In genomic region chr8:109536703-109537102, GRCm38 (mm10) we compare ENCODE assay signal across 8 mouse cellular contexts. TPM values are rescaled to one million over a fixed set of nuclear protein-coding genes. Genes with fewer than 3 reads are reported as not detected.
DNase-seq lines count a peak whose midpoint lies in the region; ATAC-seq lines count a peak whose summit lies in the region.

No protein-coding gene starts in this region.

- peak overlapping the region; percentile 67; the same call in 1 of the 2 replicates for H3K27ac ChIP-seq in hindbrain, embryonic 12.5 days

- 7% methylated on average over 5 of the region's 5 CpGs for WGBS in hindbrain, embryonic 12.5 days

- peak overlapping the region; percentile 32; the same call in 1 of the 2 replicates for H3K4me2 ChIP-seq in hindbrain, embryonic 12.5 days (replicated peaks)

- peaks cover 5% of the 10 kb centered on the region; the same call in 1 of the 2 replicates for H3K4me1 ChIP-seq in hindbrain, embryonic 12.5 days

- H3K27me3 ChIP-seq in hindbrain, embryonic 12.5 days = no peaks in the 10 kb centered on the region

- ATAC-seq in frontal cortex, adult (ENCODE audit: low TSS enrichment) = peak; percentile 86
- peak; percentile 67 for ATAC-seq in hindbrain, embryonic 12.5 days (ENCODE audit: low FRiP score)

- no peaks in the 10 kb centered on the region for H3K36me3 ChIP-seq in hindbrain, embryonic 12.5 days

- H3K9me3 ChIP-seq in hindbrain, embryonic 12.5 days (replicated peaks) = no peaks in the 10 kb centered on the region

- DNase-seq in Muller cell, postnatal 12 days (ENCODE audit: inconsistent ontology term) = peak; percentile 55
- DNase-seq in cerebellum, adult 8-10 months = peak; percentile 37
- DNase-seq in layer of hippocampus, postnatal 25 days (ENCODE audit: extremely low spot score in 1 of 2, low spot score in 1 of 2) = peak; percentile 76 to 96
- peak; percentile 83 for DNase-seq in lung, postnatal 14 days
- DNase-seq in retina, postnatal 1 day = peak; percentile 85
- DNase-seq in urinary bladder, adult 2 months (ENCODE audit: low spot score) = peak; percentile 47

- no peak overlapping the region for H3K4me3 ChIP-seq in hindbrain, embryonic 12.5 days

- no peak overlapping the region; the same call in 1 of the 2 replicates for H3K9ac ChIP-seq in hindbrain, embryonic 12.5 days

RNA-seq across cellular contexts. Expression of gene Dhx38, which starts 29.0 kb away (rescaled TPM):
- 28.8 and 29.4 TPM in 2 replicates for polyA plus RNA-seq in hindbrain, embryonic 12.5 days (2016; fragmentation: Nextera tagmentation; extraction: Ambion mirVana)
- total RNA-seq in layer of hippocampus, postnatal 25 days (2021) = 10 to 100 TPM; 24.9 to 26.9 TPM
- polyA plus RNA-seq in urinary bladder, adult 2 months (2012; rRNA removed) = 9.9 and 14.1 TPM in 2 replicates

RNA-seq across cellular contexts. Expression of gene Txnl4b, which starts 29.0 kb away (rescaled TPM):
- 24.9 and 25.8 TPM in 2 replicates for polyA plus RNA-seq in hindbrain, embryonic 12.5 days (2016; fragmentation: Nextera tagmentation; extraction: Ambion mirVana)
- total RNA-seq in layer of hippocampus, postnatal 25 days (2021) = 10 to 100 TPM; 14.9 to 16.2 TPM
- 3.1 and 6.7 TPM in 2 replicates for polyA plus RNA-seq in urinary bladder, adult 2 months (2012; rRNA removed)

RNA-seq across cellular contexts. Expression of gene Hp, which starts 42.3 kb away (rescaled TPM):
- polyA plus RNA-seq in hindbrain, embryonic 12.5 days (2016; fragmentation: Nextera tagmentation; extraction: Ambion mirVana) = 0.77 and 1.2 TPM in 2 replicates
- total RNA-seq in layer of hippocampus, postnatal 25 days (2021) = not detected
- polyA plus RNA-seq in urinary bladder, adult 2 months (2012; rRNA removed) = 20.1 and 32.2 TPM in 2 replicates

RNA-seq across cellular contexts. Expression of gene Pmfbp1, which starts 42.9 kb away (rescaled TPM):
- 2.9 and 3.3 TPM in 2 replicates for polyA plus RNA-seq in hindbrain, embryonic 12.5 days (2016; fragmentation: Nextera tagmentation; extraction: Ambion mirVana)
- under 1 TPM; 0.10 to 0.14 TPM for total RNA-seq in layer of hippocampus, postnatal 25 days (2021)
- polyA plus RNA-seq in urinary bladder, adult 2 months (2012; rRNA removed) = 0.04 TPM in 2 replicates
